ENCODE assay signal across 7 mouse cellular contexts in the genomic region with DNA sequence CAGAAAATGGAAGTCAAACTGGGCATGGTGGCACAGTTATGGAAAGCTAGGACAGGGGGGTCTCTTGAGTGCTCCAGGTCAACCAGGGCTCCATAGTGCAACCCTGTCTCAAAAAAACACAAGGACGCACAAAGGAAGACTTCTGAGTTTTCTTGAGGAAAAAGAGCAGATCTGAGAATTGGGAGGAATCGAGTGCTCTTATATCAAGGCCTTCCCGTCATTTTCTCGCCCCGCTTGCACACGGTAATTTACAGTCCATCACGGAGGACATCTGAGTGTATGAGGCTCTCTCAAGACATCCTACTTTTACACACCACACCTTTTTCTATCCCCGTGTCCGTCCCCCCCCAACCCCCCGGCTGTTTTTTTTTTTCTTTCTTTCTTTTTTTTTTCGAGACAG. TPM values are rescaled to one million over a fixed set of nuclear protein-coding genes. Genes with fewer than 3 reads are reported as not detected.
DNase-seq lines count a peak whose midpoint lies in the region; ATAC-seq lines count a peak whose summit lies in the region.

No protein-coding gene starts in this region.

- H3K4me1 ChIP-seq in megakaryocyte, embryonic 14.5 days, result peaks cover 71% of the 10 kb centered on the region
- peaks cover 6% of the 10 kb centered on the region for H3K4me1 ChIP-seq in embryonic facial prominence, embryonic 12.5 days
- H3K4me1 ChIP-seq in limb, embryonic 10.5 days, result peaks cover 8% of the 10 kb centered on the region
- 0 out of 2 replicates have a peak, but pooled peaks cover 4% of the 10 kb centered on the region for H3K4me1 ChIP-seq in stomach, embryonic 14.5 days (ENCODE audit: control insufficient read depth, insufficient read depth, low read length)

- peak overlapping the region; percentile 77 for H3K4me2 ChIP-seq in embryonic facial prominence, embryonic 12.5 days (replicated peaks)
- peak overlapping the region; percentile 49 for H3K4me2 ChIP-seq in stomach, embryonic 14.5 days (replicated peaks; ENCODE audit: low read depth, low read length)

- 66% methylated on average over 11 of the region's 11 CpGs for WGBS in embryonic facial prominence, embryonic 12.5 days
- WGBS in limb, embryonic 10.5 days, result 65% methylated on average over 11 of the region's 11 CpGs
- WGBS in stomach, embryonic 14.5 days, result 64% methylated on average over 11 of the region's 11 CpGs

- H3K9me3 ChIP-seq in megakaryocyte, embryonic 14.5 days, result no peaks in the 10 kb centered on the region
- H3K9me3 ChIP-seq in embryonic facial prominence, embryonic 12.5 days, result no peaks in the 10 kb centered on the region
- H3K9me3 ChIP-seq in limb, embryonic 10.5 days (replicated peaks), result no peaks in the 10 kb centered on the region
- no peaks in the 10 kb centered on the region for H3K9me3 ChIP-seq in stomach, embryonic 14.5 days (ENCODE audit: control insufficient read depth, low read depth, low read length)

- H3K27ac ChIP-seq in embryonic facial prominence, embryonic 12.5 days, result no peak overlapping the region; the same call in 1 of the 2 replicates
- peak overlapping the region; percentile 99 for H3K27ac ChIP-seq in limb, embryonic 10.5 days
- H3K27ac ChIP-seq in stomach, embryonic 14.5 days (ENCODE audit: low read length), result no peak overlapping the region

- no peak for DNase-seq in limb, embryonic 10.5 days (ENCODE audit: low spot score)
- DNase-seq in left cerebral cortex, adult 8-10 months (ENCODE audit: low spot score in 2 of 2), result no peak

- no peaks in the 10 kb centered on the region for H3K27me3 ChIP-seq in megakaryocyte, embryonic 14.5 days (replicated peaks)
- no peaks in the 10 kb centered on the region for H3K27me3 ChIP-seq in embryonic facial prominence, embryonic 12.5 days
- H3K27me3 ChIP-seq in limb, embryonic 10.5 days (ENCODE audit: low read depth, poor library complexity, severe bottlenecking), result 0 out of 2 replicates have a peak, but pooled peaks cover 2% of the 10 kb centered on the region
- no peaks in the 10 kb centered on the region for H3K27me3 ChIP-seq in stomach, embryonic 14.5 days (ENCODE audit: control insufficient read depth, insufficient read depth, low read length)

- no peak for ATAC-seq in megakaryocyte, adult 5-6 weeks (ENCODE audit: poor library complexity, severe bottlenecking)
- no peak for ATAC-seq in embryonic facial prominence, embryonic 12.5 days (ENCODE audit: insufficient number of reproducible peaks, insufficient read depth, low FRiP score, low TSS enrichment)
- ATAC-seq in stomach, embryonic 14.5 days (ENCODE audit: insufficient number of reproducible peaks, insufficient read depth, low FRiP score, low read depth), result no peak
- no peak for ATAC-seq in granulocyte monocyte progenitor cell, adult 5-6 weeks (replicated peaks; ENCODE audit: poor library complexity, severe bottlenecking)

- peak overlapping the region; percentile 94; the same call in 1 of the 2 replicates for H3K9ac ChIP-seq in embryonic facial prominence, embryonic 12.5 days
- peak overlapping the region; percentile 95; the same call in 1 of the 2 replicates for H3K9ac ChIP-seq in stomach, embryonic 14.5 days (replicated peaks; ENCODE audit: low read depth, low read length)

- peaks cover 21% of the 10 kb centered on the region for H3K36me3 ChIP-seq in megakaryocyte, embryonic 14.5 days (replicated peaks; ENCODE audit: low read length)
- H3K36me3 ChIP-seq in embryonic facial prominence, embryonic 12.5 days, result no peaks in the 10 kb centered on the region
- peaks cover 11% of the 10 kb centered on the region for H3K36me3 ChIP-seq in limb, embryonic 10.5 days
- H3K36me3 ChIP-seq in stomach, embryonic 14.5 days (ENCODE audit: control insufficient read depth, insufficient read depth, low read length), result peaks cover 3% of the 10 kb centered on the region; the same call in 1 of the 2 replicates

- peak overlapping the region; percentile 92 for H3K4me3 ChIP-seq in megakaryocyte, embryonic 14.5 days (replicated peaks)
- H3K4me3 ChIP-seq in embryonic facial prominence, embryonic 12.5 days, result peak overlapping the region; percentile 78
- peak overlapping the region; percentile 88 for H3K4me3 ChIP-seq in limb, embryonic 10.5 days
- H3K4me3 ChIP-seq in stomach, embryonic 14.5 days (ENCODE audit: low read depth, low read length), result peak overlapping the region; percentile 83

RNA-seq across cellular contexts. Expression of gene Tmco1, which starts 0.5 kb away (rescaled TPM):
- polyA plus RNA-seq in megakaryocyte, embryonic 14.5 days (2012; ENCODE audit: insufficient read depth, low replicate concordance), result 15.5 and 56.2 TPM in 2 replicates
- total RNA-seq in megakaryocyte, adult 5-6 weeks (2015), result 168 and 194 TPM in 2 replicates
- total RNA-seq in megakaryocyte, adult 5-6 weeks (2017), result 167 and 196 TPM in 2 replicates
- 64.6 and 66.3 TPM in 2 replicates for polyA plus RNA-seq in embryonic facial prominence, embryonic 12.5 days (2016; fragmentation: Nextera tagmentation; extraction: Ambion mirVana)
- 60.9 and 64.4 TPM in 2 replicates for polyA plus RNA-seq in limb, embryonic 10.5 days (2016; fragmentation: Nextera tagmentation; extraction: Ambion mirVana)
- 87.1 and 90.2 TPM in 2 replicates for polyA plus RNA-seq in stomach, embryonic 14.5 days (2014; fragmentation: Nextera tagmentation; extraction: Ambion mirVana)
- total RNA-seq in granulocyte monocyte progenitor cell, adult 5-6 weeks (2014; fragmentation: Nextera tagmentation), result 97.6 and 127 TPM in 2 replicates
- total RNA-seq in granulocyte monocyte progenitor cell, adult 5-6 weeks (2017), result 170 and 172 TPM in 2 replicates
- total RNA-seq in left cerebral cortex, adult 8-10 months (2022), result 10 to 100 TPM; 50.9 to 56.1 (median 53.0) TPM

RNA-seq across cellular contexts. Expression of gene Uck2, which starts 22.6 kb away (rescaled TPM):
- polyA plus RNA-seq in megakaryocyte, embryonic 14.5 days (2012; ENCODE audit: insufficient read depth, low replicate concordance), result 367 and 525 TPM in 2 replicates
- total RNA-seq in megakaryocyte, adult 5-6 weeks (2015), result 71.2 and 79.5 TPM in 2 replicates
- total RNA-seq in megakaryocyte, adult 5-6 weeks (2017), result 75.3 and 77.6 TPM in 2 replicates
- polyA plus RNA-seq in embryonic facial prominence, embryonic 12.5 days (2016; fragmentation: Nextera tagmentation; extraction: Ambion mirVana), result 91.9 and 98.2 TPM in 2 replicates
- polyA plus RNA-seq in limb, embryonic 10.5 days (2016; fragmentation: Nextera tagmentation; extraction: Ambion mirVana), result 138 and 172 TPM in 2 replicates
- polyA plus RNA-seq in stomach, embryonic 14.5 days (2014; fragmentation: Nextera tagmentation; extraction: Ambion mirVana), result 86.3 and 90.8 TPM in 2 replicates
- 181 and 224 TPM in 2 replicates for total RNA-seq in granulocyte monocyte progenitor cell, adult 5-6 weeks (2014; fragmentation: Nextera tagmentation)
- total RNA-seq in granulocyte monocyte progenitor cell, adult 5-6 weeks (2017), result 223 and 286 TPM in 2 replicates
- 10 to 100 TPM; 25.8 to 33.4 (median 29.2) TPM for total RNA-seq in left cerebral cortex, adult 8-10 months (2022)

RNA-seq across cellular contexts. Expression of gene Aldh9a1, which starts 42.1 kb away (rescaled TPM):
- polyA plus RNA-seq in megakaryocyte, embryonic 14.5 days (2012; ENCODE audit: insufficient read depth, low replicate concordance), result 21.0 and 29.7 TPM in 2 replicates
- 37.7 and 42.5 TPM in 2 replicates for total RNA-seq in megakaryocyte, adult 5-6 weeks (2015)
- 34.1 and 43.2 TPM in 2 replicates for total RNA-seq in megakaryocyte, adult 5-6 weeks (2017)
- 56.1 and 56.6 TPM in 2 replicates for polyA plus RNA-seq in embryonic facial prominence, embryonic 12.5 days (2016; fragmentation: Nextera tagmentation; extraction: Ambion mirVana)
- polyA plus RNA-seq in limb, embryonic 10.5 days (2016; fragmentation: Nextera tagmentation; extraction: Ambion mirVana), result 41.2 and 43.5 TPM in 2 replicates
- 53.2 and 54.2 TPM in 2 replicates for polyA plus RNA-seq in stomach, embryonic 14.5 days (2014; fragmentation: Nextera tagmentation; extraction: Ambion mirVana)
- 67.6 and 85.8 TPM in 2 replicates for total RNA-seq in granulocyte monocyte progenitor cell, adult 5-6 weeks (2014; fragmentation: Nextera tagmentation)
- total RNA-seq in granulocyte monocyte progenitor cell, adult 5-6 weeks (2017), result 49.5 and 56.7 TPM in 2 replicates
- 10 to 100 TPM; 21.9 to 26.4 (median 22.7) TPM for total RNA-seq in left cerebral cortex, adult 8-10 months (2022)
